Mouse (Mus musculus): ENCODE measurements around the gene Zfp248. TPM values are rescaled to one million over a fixed set of nuclear protein-coding genes. Genes with fewer than 3 reads are reported as not detected.

Zfp248 gene
- polyA plus RNA-seq, 1 experiment from 2014 or later = 1.0 TPM

GRCm38 (mm10) chr6:118431502-118431901, 23.8 kb downstream of the Zfp248 start:
- ATAC-seq (ENCODE audit: low read depth) = no peak

DNA sequence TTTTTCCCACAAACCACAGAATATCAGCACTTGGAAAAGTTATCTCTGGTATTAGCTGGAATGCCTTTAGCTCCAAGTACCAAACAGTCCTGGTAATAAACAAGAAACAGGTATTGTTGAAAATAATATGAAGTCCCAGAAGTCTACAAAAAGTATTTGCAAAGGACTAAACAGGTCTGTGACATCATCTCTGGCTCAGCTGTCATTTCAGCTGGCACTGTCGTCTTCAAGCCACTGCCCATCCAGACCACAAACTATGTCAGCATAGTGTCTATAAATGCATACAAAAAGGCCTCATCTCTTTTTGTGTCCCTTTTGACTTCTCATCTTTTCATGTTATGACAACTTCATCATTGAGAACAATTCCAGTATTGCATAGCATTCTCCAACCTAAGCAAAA, 28.7 kb downstream of the Zfp248 start:
- Histone ChIP-seq H3K27ac (ENCODE audit: low read length) (no peak overlapping the region), H3K4me3 (ENCODE audit: low read depth, low read length) (no peak overlapping the region), H3K9me3 (replicated peaks; ENCODE audit: control insufficient read depth, low read length) (no peaks in the 10 kb centered on the region), H3K36me3 (ENCODE audit: control insufficient read depth, insufficient read depth) (peaks cover 15% of the 10 kb centered on the region), H3K27me3 (ENCODE audit: control insufficient read depth, insufficient read depth, low read depth, low read length) (no peaks in the 10 kb centered on the region), H3K4me1 (ENCODE audit: control insufficient read depth, low read depth, low read length) (no peaks in the 10 kb centered on the region), H3K9ac (ENCODE audit: low read depth, low read length) (no peak overlapping the region), H3K4me2 (ENCODE audit: low read depth, low read length) (no peak overlapping the region)
- WGBS (ENCODE audit: insufficient replicate concordance) = 79% methylated on average over 1 of the region's 1 CpGs
- ATAC-seq (ENCODE audit: low read depth) = no peak

More at GRCm38 (mm10) chr6:118431502-118431901, 23.8 kb downstream of the Zfp248 start:
- no peaks in the 10 kb centered on the region for H3K27me3 ChIP-seq (ENCODE audit: control insufficient read depth, insufficient read depth, low read depth, low read length)
- peaks cover 15% of the 10 kb centered on the region for H3K36me3 ChIP-seq (ENCODE audit: control insufficient read depth, insufficient read depth)
- H3K9me3 ChIP-seq (replicated peaks; ENCODE audit: control insufficient read depth, low read length) = no peaks in the 10 kb centered on the region
- no peaks in the 10 kb centered on the region for H3K4me1 ChIP-seq (ENCODE audit: control insufficient read depth, low read depth, low read length)
- no peak overlapping the region for H3K9ac ChIP-seq (ENCODE audit: low read depth, low read length)
- no peak overlapping the region for H3K4me3 ChIP-seq (ENCODE audit: low read depth, low read length)
- no peak overlapping the region for H3K4me2 ChIP-seq (ENCODE audit: low read depth, low read length)
- 59% methylated on average over 4 of the region's 4 CpGs for WGBS (ENCODE audit: insufficient replicate concordance)
- no peak overlapping the region for H3K27ac ChIP-seq (ENCODE audit: low read length)

GRCm38 (mm10) chr6:118419050-118419920, 36.0 kb downstream of the Zfp248 start, which contains the start of gene Bms1:
Bms1 (minus strand) TSS chr6:118419474.
- no peaks in the 10 kb centered on the region for H3K27me3 ChIP-seq (ENCODE audit: control insufficient read depth, insufficient read depth, low read depth, low read length)
- WGBS (ENCODE audit: insufficient replicate concordance) = under 1% methylated on average over 67 of the region's 67 CpGs
- no peaks in the 10 kb centered on the region; the same call in 1 of the 2 replicates for H3K36me3 ChIP-seq (ENCODE audit: control insufficient read depth, insufficient read depth)
- ATAC-seq (ENCODE audit: low read depth) = peak; percentile 96
- H3K4me3 ChIP-seq (ENCODE audit: low read depth, low read length) = peak within 1 kb of the TSS; percentile 96
- no peaks in the 10 kb centered on the region for H3K9me3 ChIP-seq (replicated peaks; ENCODE audit: control insufficient read depth, low read length)
- H3K9ac ChIP-seq (ENCODE audit: low read depth, low read length) = peak within 1 kb of the TSS; percentile 94
- H3K4me2 ChIP-seq (ENCODE audit: low read depth, low read length) = peak within 1 kb of the TSS; percentile 79
- peaks cover 9% of the 10 kb centered on the region for H3K4me1 ChIP-seq (ENCODE audit: control insufficient read depth, low read depth, low read length)
- peak within 1 kb of the TSS; percentile 85 for H3K27ac ChIP-seq (ENCODE audit: low read length)

DNA sequence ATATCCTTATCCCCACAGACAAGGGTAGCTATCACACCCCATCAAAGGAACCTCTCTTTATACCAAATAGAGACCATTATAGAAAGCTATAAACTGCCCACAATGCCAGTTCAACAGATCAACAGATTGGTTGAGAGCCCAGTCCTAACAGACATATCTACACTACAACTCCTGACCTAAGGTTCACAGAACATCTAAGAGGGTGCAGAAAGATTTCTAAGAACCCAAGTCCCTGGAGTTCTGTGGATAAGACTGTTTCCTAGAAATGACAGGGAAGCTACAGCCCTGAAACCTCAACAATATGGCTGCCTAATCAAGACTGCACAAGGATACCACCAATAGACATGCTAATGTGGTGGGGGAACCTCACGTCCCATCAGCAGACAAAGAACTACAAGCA, 44.9 kb downstream of the Zfp248 start:
- no peak for ATAC-seq (ENCODE audit: low read depth)
- H3K36me3 ChIP-seq (ENCODE audit: control insufficient read depth, insufficient read depth) = peaks cover 27% of the 10 kb centered on the region

GRCm38 (mm10) chr6:118408510-118408909, 46.8 kb downstream of the Zfp248 start:
- Histone ChIP-seq H3K9me3 (replicated peaks; ENCODE audit: control insufficient read depth, low read length) (no peaks in the 10 kb centered on the region), H3K36me3 (ENCODE audit: control insufficient read depth, insufficient read depth) (peaks cover 32% of the 10 kb centered on the region), H3K4me3 (ENCODE audit: low read depth, low read length) (no peak overlapping the region), H3K27ac (ENCODE audit: low read length) (no peak overlapping the region), H3K4me1 (ENCODE audit: control insufficient read depth, low read depth, low read length) (no peaks in the 10 kb centered on the region), H3K9ac (ENCODE audit: low read depth, low read length) (no peak overlapping the region), H3K27me3 (ENCODE audit: control insufficient read depth, insufficient read depth, low read depth, low read length) (no peaks in the 10 kb centered on the region), H3K4me2 (ENCODE audit: low read depth, low read length) (no peak overlapping the region)
- 84% methylated on average over 5 of the region's 5 CpGs for WGBS (ENCODE audit: insufficient replicate concordance)
- ATAC-seq (ENCODE audit: low read depth) = no peak

More for the DNA sequence above, 44.9 kb downstream of the Zfp248 start:
- H3K27ac ChIP-seq (ENCODE audit: low read length) = no peak overlapping the region
- H3K9me3 ChIP-seq (replicated peaks; ENCODE audit: control insufficient read depth, low read length) = no peaks in the 10 kb centered on the region
- H3K4me1 ChIP-seq (ENCODE audit: control insufficient read depth, low read depth, low read length) = no peaks in the 10 kb centered on the region
- no peak overlapping the region for H3K9ac ChIP-seq (ENCODE audit: low read depth, low read length)
- H3K27me3 ChIP-seq (ENCODE audit: control insufficient read depth, insufficient read depth, low read depth, low read length) = no peaks in the 10 kb centered on the region
- WGBS (ENCODE audit: insufficient replicate concordance) = 74% methylated on average over 1 of the region's 1 CpGs
- H3K4me3 ChIP-seq (ENCODE audit: low read depth, low read length) = no peak overlapping the region
- H3K4me2 ChIP-seq (ENCODE audit: low read depth, low read length) = no peak overlapping the region

GRCm38 (mm10) chr6:118406421-118406820, 48.9 kb downstream of the Zfp248 start:
- Histone ChIP-seq H3K9me3 (replicated peaks; ENCODE audit: control insufficient read depth, low read length) (no peaks in the 10 kb centered on the region), H3K27ac (ENCODE audit: low read length) (no peak overlapping the region), H3K9ac (ENCODE audit: low read depth, low read length) (no peak overlapping the region), H3K4me2 (ENCODE audit: low read depth, low read length) (no peak overlapping the region), H3K4me1 (ENCODE audit: control insufficient read depth, low read depth, low read length) (no peaks in the 10 kb centered on the region), H3K27me3 (ENCODE audit: control insufficient read depth, insufficient read depth, low read depth, low read length) (no peaks in the 10 kb centered on the region), H3K4me3 (ENCODE audit: low read depth, low read length) (no peak overlapping the region), H3K36me3 (ENCODE audit: control insufficient read depth, insufficient read depth) (peaks cover 22% of the 10 kb centered on the region)
- no peak for ATAC-seq (ENCODE audit: low read depth)
- WGBS (ENCODE audit: insufficient replicate concordance) = 67% methylated on average over 4 of the region's 4 CpGs

DNA sequence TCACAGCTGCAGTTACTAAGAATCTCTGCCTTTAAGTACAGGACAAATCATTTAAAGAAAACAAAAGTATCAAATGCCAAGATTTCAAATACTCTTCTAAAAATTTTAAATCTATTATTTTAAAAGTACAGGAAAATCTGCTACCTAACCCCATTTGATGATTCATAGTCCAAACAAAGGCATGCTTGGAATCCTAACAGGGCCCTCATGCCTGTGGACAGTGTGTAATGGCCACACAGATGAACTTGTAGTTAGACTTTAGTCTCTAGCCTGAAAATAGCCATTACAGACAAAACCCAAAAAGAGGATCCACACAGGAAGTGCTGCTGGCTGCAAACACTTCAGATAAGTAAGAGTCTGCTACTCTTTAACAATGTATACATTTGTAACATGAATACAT, 64.6 kb downstream of the Zfp248 start:
- Histone ChIP-seq H3K4me2 (ENCODE audit: low read depth, low read length) (no peak overlapping the region), H3K4me1 (ENCODE audit: control insufficient read depth, low read depth, low read length) (no peaks in the 10 kb centered on the region), H3K27ac (ENCODE audit: low read length) (no peak overlapping the region), H3K9me3 (replicated peaks; ENCODE audit: control insufficient read depth, low read length) (no peaks in the 10 kb centered on the region), H3K27me3 (ENCODE audit: control insufficient read depth, insufficient read depth, low read depth, low read length) (no peaks in the 10 kb centered on the region), H3K9ac (ENCODE audit: low read depth, low read length) (no peak overlapping the region), H3K4me3 (ENCODE audit: low read depth, low read length) (no peak overlapping the region), H3K36me3 (ENCODE audit: control insufficient read depth, insufficient read depth) (peaks cover 25% of the 10 kb centered on the region; the same call in 1 of the 2 replicates)
- no peak for ATAC-seq (ENCODE audit: low read depth)

- Histone ChIP-seq H3K36me3 (ENCODE audit: control insufficient read depth, insufficient read depth) (peaks cover 11% of the 10 kb centered on the region; the same call in 1 of the 2 replicates), H3K4me3 (ENCODE audit: low read depth, low read length) (no peak overlapping the region), H3K27ac (ENCODE audit: low read length) (no peak overlapping the region), H3K9me3 (replicated peaks; ENCODE audit: control insufficient read depth, low read length) (no peaks in the 10 kb centered on the region), H3K4me2 (ENCODE audit: low read depth, low read length) (no peak overlapping the region), H3K27me3 (ENCODE audit: control insufficient read depth, insufficient read depth, low read depth, low read length) (no peaks in the 10 kb centered on the region), H3K4me1 (ENCODE audit: control insufficient read depth, low read depth, low read length) (no peaks in the 10 kb centered on the region), H3K9ac (ENCODE audit: low read depth, low read length) (no peak overlapping the region)
- ATAC-seq (ENCODE audit: low read depth) = no peak
- 77% methylated on average over 3 of the region's 3 CpGs for WGBS (ENCODE audit: insufficient replicate concordance)
Observed at GRCm38 (mm10) chr6:118385962-118386361, 69.4 kb downstream of the Zfp248 start.

DNA sequence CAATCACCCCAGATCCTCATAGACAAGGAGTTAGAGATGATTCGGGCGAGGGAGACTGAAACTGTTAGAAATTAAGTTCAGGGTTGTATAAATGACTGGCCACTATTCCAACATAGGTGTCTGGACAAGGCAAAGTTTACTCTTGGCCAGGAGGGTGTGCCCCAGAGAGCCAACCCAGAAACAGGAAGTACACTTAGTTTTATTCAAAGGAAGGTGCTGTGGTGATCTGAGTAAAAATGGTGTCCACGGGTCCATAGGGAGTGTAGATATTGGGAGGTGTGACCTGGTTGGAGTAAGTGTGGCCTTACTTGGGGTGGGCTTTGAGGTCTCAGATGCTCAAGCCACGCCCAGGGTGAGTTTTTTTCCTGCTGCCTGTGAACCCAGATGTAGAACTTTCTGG, 74.1 kb downstream of the Zfp248 start:
- Histone ChIP-seq H3K4me3 (ENCODE audit: low read depth, low read length) (no peak overlapping the region), H3K4me2 (ENCODE audit: low read depth, low read length) (no peak overlapping the region), H3K27me3 (ENCODE audit: control insufficient read depth, insufficient read depth, low read depth, low read length) (0 out of 2 replicates have a peak, but pooled peaks cover 2% of the 10 kb centered on the region), H3K36me3 (ENCODE audit: control insufficient read depth, insufficient read depth) (peaks cover 7% of the 10 kb centered on the region; the same call in 1 of the 2 replicates), H3K4me1 (ENCODE audit: control insufficient read depth, low read depth, low read length) (no peaks in the 10 kb centered on the region), H3K9ac (ENCODE audit: low read depth, low read length) (no peak overlapping the region), H3K27ac (ENCODE audit: low read length) (no peak overlapping the region), H3K9me3 (replicated peaks; ENCODE audit: control insufficient read depth, low read length) (no peaks in the 10 kb centered on the region)
- WGBS (ENCODE audit: insufficient replicate concordance) = 55% methylated on average over 4 of the region's 4 CpGs
- no peak for ATAC-seq (ENCODE audit: low read depth)

Data from liver, embryonic 16.5 days (tissue).